Mouse (Mus musculus) embryonic fibroblast, embryonic 13.5 days (primary cell): ENCODE results near the gene Fcnb.

ENCODE experiments used
- CTCF ChIP-seq: IDR thresholded peaks from 2 replicates; pipeline ENCODE4 v1.5.1; 2011; ENCODE audit warnings: mild to moderate bottlenecking, control low read depth, low read length, moderate library complexity, borderline replicate concordance; ENCODE audit not compliant: insufficient read depth
- POLR2A ChIP-seq: IDR thresholded peaks from 2 replicates; pipeline ENCODE4 v1.6.1; 2011; ENCODE audit warnings: low read depth, mild to moderate bottlenecking, control low read depth, low read length, moderate library complexity

GRCm38 (mm10) chr2:28065081-28065651 is 19.5 kb downstream of the Fcnb start:
- no peak for TF ChIP-seq CTCF
- no peak for TF ChIP-seq POLR2A
